Mouse (Mus musculus) brain, embryonic 14.5 days (tissue): ENCODE results near the gene Igdcc3.

Experiments
- CTCF ChIP-seq: fragments of 200-500 bp; IDR thresholded peaks from 2 replicates; pipeline ENCODE4 v1.5.1; 2012; ENCODE audit warnings: inconsistent platforms, mild to moderate bottlenecking, moderate library complexity, borderline replicate concordance; ENCODE audit not compliant: insufficient read depth, insufficient read length; ENCODE audit errors: extremely low read depth
- POLR2A ChIP-seq: fragments of 200-500 bp; IDR thresholded peaks from 2 replicates; pipeline ENCODE4 v1.6.1; 2012; ENCODE audit warnings: mild to moderate bottlenecking, inconsistent platforms, borderline replicate concordance; ENCODE audit not compliant: poor library complexity, insufficient read depth, insufficient read length, severe bottlenecking; ENCODE audit errors: extremely low read depth

- TF ChIP-seq CTCF, result peak; percentile 90
- TF ChIP-seq POLR2A, result no peak
These were observed 20.1 kb upstream of the Igdcc3 start for GRCm38 (mm10) chr9:65120935-65121334.
